Comparison of ENCODE assay signal across 25 mouse cellular contexts in genomic region chr5:4081513-4081912, GRCm38 (mm10). TPM values are rescaled to one million over a fixed set of nuclear protein-coding genes. Genes with fewer than 3 reads are reported as not detected.
A peak's percentile ranks its signal among the peaks of the same experiment; 100 is the strongest.
DNase-seq lines count a peak whose midpoint lies in the region; ATAC-seq and TF ChIP-seq lines count a peak whose summit lies in the region.
"Had no signal": no experiment of that assay in that cellular context is flagged by ENCODE, and none has a peak within 500 bp of the region (broad histone marks: within the 10 kb centered on the region; RNA-seq: fewer than 3 reads in every experiment).

No protein-coding gene starts in this region.

- ATAC-seq in megakaryocyte, adult 5-6 weeks (ENCODE audit: poor library complexity, severe bottlenecking): peak; percentile 35; the same call in 1 of the 2 replicates
- ATAC-seq: CD4-positive, CD25-positive, alpha-beta regulatory T cell, adult 4 months; forebrain, embryonic 15.5 days; hindbrain, embryonic 16.5 days had no signal

- no peak for TF ChIP-seq POLR2A in kidney, adult 2 months (IDR thresholded peaks at IDR 0.05; ENCODE audit: low read depth, low read length)
- TF ChIP-seq POLR2A in CH12.LX (IDR thresholded peaks at IDR 0.05; ENCODE audit: low read depth, low read length): no peak

- dilution Hi-C loops in CH12.LX (cut with MboI; ENCODE audit: extremely low pct_ligation_motif_present, extremely low pct_unique_long_range_greater_than_20kb, low sequenced_read_pairs): no loop called here

- H3K27ac ChIP-seq in kidney, adult 2 months (ENCODE audit: insufficient read depth, low read depth, low read length): peak overlapping the region; percentile 3; the same call in 1 of the 2 replicates
- peak overlapping the region; percentile 43; the same call in 1 of the 2 replicates for H3K27ac ChIP-seq in CH12.LX (ENCODE audit: insufficient read depth, low read depth)
- H3K27ac ChIP-seq: embryonic facial prominence, embryonic 15.5 days; forebrain, embryonic 10.5 days; forebrain, embryonic 15.5 days; heart, embryonic 10.5 days; hindbrain, embryonic 12.5 days had no signal

- H3K79me2 ChIP-seq in CH12.LX (replicated peaks; ENCODE audit: control insufficient read depth, extremely low read depth, insufficient read depth, poor library complexity, severe bottlenecking): no peaks in the 10 kb centered on the region

- no peaks in the 10 kb centered on the region for H3K9me3 ChIP-seq in CH12.LX (replicated peaks; ENCODE audit: low read length)
- H3K9me3 ChIP-seq: embryonic facial prominence, embryonic 15.5 days; forebrain, embryonic 10.5 days; forebrain, embryonic 15.5 days; heart, embryonic 10.5 days; hindbrain, embryonic 12.5 days had no signal

- peaks cover 12% of the 10 kb centered on the region; the same call in 1 of the 2 replicates for H3K4me1 ChIP-seq in kidney, adult 2 months (ENCODE audit: control insufficient read depth, insufficient read depth, low read length)
- H3K4me1 ChIP-seq in CH12.LX (ENCODE audit: control insufficient read depth in 1 of 2, insufficient read depth in 2 of 2): peaks cover 5 to 29% of the 10 kb centered on the region in 2 experiments
- H3K4me1 ChIP-seq: embryonic facial prominence, embryonic 15.5 days; forebrain, embryonic 10.5 days; forebrain, embryonic 15.5 days; heart, embryonic 10.5 days; hindbrain, embryonic 12.5 days had no signal

- H3K9ac ChIP-seq in CH12.LX (ENCODE audit: insufficient read depth, low read depth): no peak overlapping the region
- H3K9ac ChIP-seq: embryonic facial prominence, embryonic 15.5 days; forebrain, embryonic 15.5 days; hindbrain, embryonic 12.5 days had no signal

- DNase-seq in kidney, adult 2 months: no peak
- DNase-seq in kidney, postnatal 36 days: no peak
- peak; percentile 10 for DNase-seq in 416B (ENCODE audit: low read depth)
- DNase-seq in CH12.LX (ENCODE audit: extremely low read depth): peak; percentile 87
- DNase-seq in right cerebral cortex, postnatal 14 days: no peak
- DNase-seq in cerebellum, adult 11-12 months: no peak
- DNase-seq in cerebellum, postnatal 4 days (ENCODE audit: low spot score in 2 of 2): no peak
- DNase-seq: adrenal gland, postnatal 10 days; cerebellum, adult 11 months; cerebellum, adult 9-10 months; cerebellum, postnatal 36 days; embryo, embryonic 11 days; gastrocnemius, postnatal 36 days; heart, adult 18-20 months; heart, postnatal 10 days; heart, postnatal 4 days had no signal

- no peak for TF ChIP-seq CTCF in kidney, adult 2 months (conservative IDR thresholded peaks at IDR 0.05; ENCODE audit: insufficient read depth, insufficient read length, low read depth, low read length)
- no peak for TF ChIP-seq CTCF in CH12.LX (conservative IDR thresholded peaks at IDR 0.05 in 1 of 2, IDR thresholded peaks at IDR 0.05 in 1 of 2; ENCODE audit: low read depth in 2 of 2, low read length in 2 of 2)

- peak; percentile 99 for TF ChIP-seq EP300 in CH12.LX (IDR thresholded peaks at IDR 0.05; ENCODE audit: low read length)

- no peak overlapping the region for H3K4me3 ChIP-seq in kidney, adult 2 months (ENCODE audit: insufficient read depth, low read depth, low read length)
- no peak overlapping the region for H3K4me3 ChIP-seq in CH12.LX (replicated peaks in 1 of 3; ENCODE audit: low read depth in 2 of 3, low read length in 2 of 3, poor library complexity in 1 of 3)
- H3K4me3 ChIP-seq: embryonic facial prominence, embryonic 15.5 days; erythroblast, embryonic 14.5 days; forebrain, embryonic 10.5 days; forebrain, embryonic 15.5 days; heart, embryonic 10.5 days; hindbrain, embryonic 12.5 days had no signal

- peaks cover 11% of the 10 kb centered on the region for H3K36me3 ChIP-seq in kidney, adult 2 months (ENCODE audit: control insufficient read depth, insufficient read depth, low read length)
- H3K36me3 ChIP-seq in CH12.LX (replicated peaks in 1 of 2; ENCODE audit: control insufficient read depth in 1 of 2, insufficient read depth in 1 of 2, low read length in 1 of 2): peaks cover 45 to 77% of the 10 kb centered on the region in 2 experiments

- no peak; the same call in 1 of the 2 replicates for TF ChIP-seq RAD21 in CH12.LX (IDR thresholded peaks at IDR 0.05; ENCODE audit: low read depth, low read length)

- WGBS in kidney, adult 2 months: 73% methylated on average over 2 of the region's 2 CpGs

- in situ Hi-C loops in CH12.LX (cut with MboI; ENCODE audit: low pct_ligation_motif_present, low pct_unique_long_range_greater_than_20kb, low sequenced_read_pairs): no loop called here

- no peaks in the 10 kb centered on the region for H3K27me3 ChIP-seq in kidney, adult 2 months (replicated peaks; ENCODE audit: control insufficient read depth, insufficient read depth, low read length)
- no peaks in the 10 kb centered on the region for H3K27me3 ChIP-seq in CH12.LX (replicated peaks)
- H3K27me3 ChIP-seq: embryonic facial prominence, embryonic 15.5 days; forebrain, embryonic 15.5 days; hindbrain, embryonic 12.5 days had no signal

- no peak overlapping the region for H3K4me2 ChIP-seq in CH12.LX (ENCODE audit: insufficient read depth, low read depth, poor library complexity, severe bottlenecking)
- H3K4me2 ChIP-seq: embryonic facial prominence, embryonic 15.5 days; forebrain, embryonic 15.5 days; hindbrain, embryonic 12.5 days had no signal

TF ChIP-seq in CH12.LX, 34 proteins besides CTCF, POLR2A, EP300 and RAD21:
- TF ChIP-seq POLR2AphosphoS2 (IDR thresholded peaks at IDR 0.05; ENCODE audit: low read depth, low read length) (peak; percentile 52; the same call in 1 of the 2 replicates), CHD2 (IDR thresholded peaks at IDR 0.05; ENCODE audit: low read length) (0 out of 2 replicates have a peak, but pooled peaks have one; percentile 19), ETS1 (conservative IDR thresholded peaks at IDR 0.05; ENCODE audit: low read depth, low read length) (peak; percentile 60; the same call in 1 of the 2 replicates), JUN (IDR thresholded peaks at IDR 0.05; ENCODE audit: insufficient read depth, low read depth, low read length) (peak; percentile 24; the same call in 1 of the 2 replicates), MXI1 (IDR thresholded peaks at IDR 0.05; ENCODE audit: low read depth, low read length) (0 out of 2 replicates have a peak, but pooled peaks have one; percentile 20), BHLHE40 (IDR thresholded peaks at IDR 0.05; ENCODE audit: low read depth, low read length) (peak; percentile 47; the same call in 1 of the 2 replicates), MAFK (IDR thresholded peaks at IDR 0.05; ENCODE audit: insufficient replicate concordance, low read length) (0 out of 2 replicates have a peak, but pooled peaks have one; percentile 29), JUND (conservative IDR thresholded peaks at IDR 0.05; ENCODE audit: low read depth, low read length) (0 out of 2 replicates have a peak, but pooled peaks have one; percentile 18), MEF2A (IDR thresholded peaks at IDR 0.05; ENCODE audit: borderline replicate concordance, low read depth, low read length) (peak; percentile 52; the same call in 1 of the 2 replicates), ELF1 (IDR thresholded peaks at IDR 0.05; ENCODE audit: low read depth, low read length) (peak; percentile 24; the same call in 1 of the 2 replicates), RCOR1 (conservative IDR thresholded peaks at IDR 0.05; ENCODE audit: low read depth, low read length) (peak; percentile 86), SMC3 (IDR thresholded peaks at IDR 0.05; ENCODE audit: low read depth, low read length) (no peak; the same call in 1 of the 2 replicates), IRF4 (IDR thresholded peaks at IDR 0.05; ENCODE audit: low read depth, low read length) (peak; percentile 99), UBTF (IDR thresholded peaks at IDR 0.05; ENCODE audit: low read depth, low read length) (no peak), MYC (IDR thresholded peaks at IDR 0.05; ENCODE audit: low read depth, low read length) (no peak), NELFE (IDR thresholded peaks at IDR 0.05; ENCODE audit: low read depth, low read length) (no peak), E2F4 (IDR thresholded peaks at IDR 0.05; ENCODE audit: insufficient replicate concordance, low read depth, low read length) (0 out of 2 replicates have a peak, but pooled peaks have one; percentile 19), TCF12 (IDR thresholded peaks at IDR 0.05; ENCODE audit: low read depth, low read length) (peak; percentile 38; the same call in 1 of the 2 replicates), SIN3A (IDR thresholded peaks at IDR 0.05; ENCODE audit: low read length) (0 out of 2 replicates have a peak, but pooled peaks have one; percentile 27)

RNA-seq across cellular contexts. Expression of gene Cyp51, which starts 23.0 kb away (rescaled TPM):
- polyA plus RNA-seq in kidney, adult 2 months (2012; rRNA removed): 93.8 and 239 TPM in 2 replicates
- total RNA-seq in CH12.LX (2012; rRNA removed) (107 and 116 TPM in 2 replicates), CH12.LX (2014; rRNA removed) (287 and 374 TPM in 2 replicates)
- polyA plus RNA-seq in CH12.LX (2012; ENCODE audit: insufficient read length, low read depth): 139 and 148 TPM in 2 replicates
- 14.1 and 18.5 TPM in 2 replicates for total RNA-seq in megakaryocyte, adult 5-6 weeks (2015)
- 17.5 and 20.9 TPM in 2 replicates for total RNA-seq in megakaryocyte, adult 5-6 weeks (2017)

Comparison
In these comparisons a context has a peak if more than half of its experiments do, and no peak if none do; other contexts are left out.
1. DNase-seq: peak in 416B (single experiment) and CH12.LX (single experiment); none in kidney, adult 2 months (single experiment), kidney, postnatal 36 days (0 of 2), right cerebral cortex, postnatal 14 days (single experiment), cerebellum, adult 11-12 months (single experiment) and cerebellum, postnatal 4 days (0 of 2).
2. RNA of gene Cyp51, which starts 23.0 kb away (total RNA-seq): 107 to 374 TPM in CH12.LX; 14.1 to 20.9 TPM in megakaryocyte, adult 5-6 weeks; every median in the first group is over 4 times any median in the second.